Mouse (Mus musculus) heart, embryonic 11.5 days (tissue): ENCODE results near the gene Sv2c. TPM values are rescaled to one million over a fixed set of nuclear protein-coding genes. Genes with fewer than 3 reads are reported as not detected.

Experiments
- ATAC-seq: fragments of 200-750 bp; cut with Nextera tagmentation; replicated peaks from 2 replicates; pipeline ENCODE4 v1.8.0; 2017; ENCODE audit warnings: moderate library complexity; ENCODE audit not compliant: insufficient number of reproducible peaks, low FRiP score, low TSS enrichment
- H3K27ac ChIP-seq: fragments of 300-500 bp; sonication (generic); 2 replicates; pipeline ENCODE4 v1.5.1; 2014; ENCODE audit warnings: mild to moderate bottlenecking, low read depth, low read length
- H3K27me3 ChIP-seq: fragments of 300-500 bp; sonication (generic); 2 replicates; pipeline ENCODE4 v1.6.1; 2014; ENCODE audit warnings: mild to moderate bottlenecking, low read length, mixed read lengths; ENCODE audit not compliant: control insufficient read depth, insufficient read depth
- H3K36me3 ChIP-seq: fragments of 300-500 bp; sonication (generic); 2 replicates; pipeline ENCODE4 v1.6.1; 2014; ENCODE audit warnings: mild to moderate bottlenecking, low read length, moderate library complexity, mixed read lengths; ENCODE audit not compliant: control insufficient read depth, insufficient read depth
- H3K4me1 ChIP-seq: fragments of 300-500 bp; sonication (generic); 2 replicates; pipeline ENCODE4 v1.6.1; 2014; ENCODE audit warnings: low read length; ENCODE audit not compliant: control insufficient read depth, insufficient read depth
- H3K4me2 ChIP-seq: fragments of 300-500 bp; sonication (generic); 2 replicates; pipeline ENCODE4 v1.6.1; 2014; ENCODE audit warnings: mild to moderate bottlenecking, moderate library complexity
- H3K4me3 ChIP-seq: fragments of 300-500 bp; sonication (generic); 2 replicates; pipeline ENCODE4 v1.5.1; 2014; ENCODE audit warnings: low read depth, low read length
- H3K9ac ChIP-seq: fragments of 300-500 bp; sonication (generic); 2 replicates; pipeline ENCODE4 v1.6.1; 2014; ENCODE audit warnings: mild to moderate bottlenecking, low read depth, low read length, moderate library complexity
- H3K9me3 ChIP-seq: fragments of 300-500 bp; sonication (generic); replicated peaks from 2 replicates; pipeline ENCODE4 v1.6.1; 2016; ENCODE audit warnings: low read length; ENCODE audit not compliant: control insufficient read depth
- WGBS: fragments of 180-500 bp; shearing (Covaris S2); extraction: QIAGEN DNeasy Blood & Tissue Kit; methylation state at CpG from one replicate; pipeline ENCODE4 v1.1.7; 2014; ENCODE audit not compliant: insufficient replicate concordance; 5-methylcytosine and 5-hydroxymethylcytosine counted together
- polyA plus RNA-seq: library from polyadenylated mRNA; unstranded; fragments of >200 nt; fragmentation: Nextera tagmentation; extraction: Ambion mirVana; gene quantifications from 2 replicates; pipeline ENCODE4 v1.2.1, GENCODE M21; 2014

Sv2c gene
- polyA plus RNA-seq, 1 experiment from 2014 or later: 0.69 TPM

- WGBS: 14% methylated on average over 29 of the region's 29 CpGs
- no peaks in the 10 kb centered on the region for H3K27me3 ChIP-seq
- no peaks in the 10 kb centered on the region for H3K36me3 ChIP-seq
- H3K4me1 ChIP-seq: peaks cover 22% of the 10 kb centered on the region
- H3K4me2 ChIP-seq: peak overlapping the region; percentile 90
- H3K27ac ChIP-seq: peak overlapping the region; percentile 52; the same call in 1 of the 2 replicates
- peak overlapping the region; percentile 47 for H3K4me3 ChIP-seq
- no peak for ATAC-seq
- H3K9me3 ChIP-seq: no peaks in the 10 kb centered on the region
- H3K9ac ChIP-seq: peak overlapping the region; percentile 50
These were observed 171.1 kb downstream of the Sv2c start for GRCm38 (mm10) chr13:95961191-95961791.

- WGBS: 7% methylated on average over 10 of the region's 10 CpGs
- Histone ChIP-seq H3K27ac (peak overlapping the region; percentile 52; the same call in 1 of the 2 replicates), H3K9me3 (no peaks in the 10 kb centered on the region), H3K9ac (peak overlapping the region; percentile 50; the same call in 1 of the 2 replicates), H3K27me3 (no peaks in the 10 kb centered on the region), H3K4me2 (peak overlapping the region; percentile 90), H3K36me3 (no peaks in the 10 kb centered on the region), H3K4me1 (peaks cover 22% of the 10 kb centered on the region), H3K4me3 (peak overlapping the region; percentile 47)
- ATAC-seq: no peak
These were observed 171.7 kb downstream of the Sv2c start for GRCm38 (mm10) chr13:95960477-95961185.

GRCm38 (mm10) chr13:95959651-95960476, 172.5 kb downstream of the Sv2c start:
- 4% methylated on average over 14 of the region's 14 CpGs for WGBS
- H3K4me1 ChIP-seq: peaks cover 17% of the 10 kb centered on the region
- H3K4me3 ChIP-seq: peak overlapping the region; percentile 21
- no peak overlapping the region for H3K9ac ChIP-seq
- ATAC-seq: 0 out of 2 replicates have a peak, but pooled peaks have one; percentile 27
- no peaks in the 10 kb centered on the region for H3K9me3 ChIP-seq
- H3K36me3 ChIP-seq: no peaks in the 10 kb centered on the region
- no peaks in the 10 kb centered on the region for H3K27me3 ChIP-seq
- 0 out of 2 replicates have a peak overlapping the region, but pooled peaks have one; percentile 41 for H3K27ac ChIP-seq
- H3K4me2 ChIP-seq: peak overlapping the region; percentile 90

GRCm38 (mm10) chr13:95957134-95957533, 175.2 kb downstream of the Sv2c start:
- Histone ChIP-seq H3K9ac (0 out of 2 replicates have a peak overlapping the region, but pooled peaks have one; percentile 22), H3K27me3 (no peaks in the 10 kb centered on the region), H3K4me3 (no peak overlapping the region), H3K4me2 (no peak overlapping the region), H3K4me1 (peaks cover 15% of the 10 kb centered on the region), H3K27ac (no peak overlapping the region), H3K36me3 (no peaks in the 10 kb centered on the region), H3K9me3 (no peaks in the 10 kb centered on the region)
- 44% methylated on average over 10 of the region's 10 CpGs for WGBS
- ATAC-seq: no peak

- no peak for ATAC-seq
- H3K9ac ChIP-seq: no peak overlapping the region
- no peaks in the 10 kb centered on the region for H3K36me3 ChIP-seq
- no peaks in the 10 kb centered on the region for H3K9me3 ChIP-seq
- no peaks in the 10 kb centered on the region for H3K27me3 ChIP-seq
- H3K4me1 ChIP-seq: peaks cover 14% of the 10 kb centered on the region
- WGBS: 58% methylated on average over 2 of the region's 2 CpGs
- no peak overlapping the region for H3K4me2 ChIP-seq
- H3K27ac ChIP-seq: no peak overlapping the region
- no peak overlapping the region for H3K4me3 ChIP-seq
These were observed 176.0 kb downstream of the Sv2c start for GRCm38 (mm10) chr13:95956327-95956781.

- Histone ChIP-seq H3K9ac (no peak overlapping the region), H3K27ac (no peak overlapping the region), H3K4me2 (no peak overlapping the region), H3K36me3 (no peaks in the 10 kb centered on the region), H3K4me3 (no peak overlapping the region), H3K4me1 (peaks cover 8% of the 10 kb centered on the region), H3K27me3 (no peaks in the 10 kb centered on the region), H3K9me3 (no peaks in the 10 kb centered on the region)
- WGBS: 87% methylated on average over 5 of the region's 5 CpGs
- no peak for ATAC-seq
These were observed 177.2 kb downstream of the Sv2c start for GRCm38 (mm10) chr13:95955204-95955603.

GRCm38 (mm10) chr13:95953636-95954035, 178.7 kb downstream of the Sv2c start:
- Histone ChIP-seq H3K4me1 (peaks cover 4% of the 10 kb centered on the region; the same call in 1 of the 2 replicates), H3K27ac (no peak overlapping the region), H3K9ac (no peak overlapping the region), H3K4me3 (no peak overlapping the region), H3K36me3 (no peaks in the 10 kb centered on the region), H3K4me2 (no peak overlapping the region), H3K9me3 (no peaks in the 10 kb centered on the region), H3K27me3 (no peaks in the 10 kb centered on the region)
- 77% methylated on average over 4 of the region's 4 CpGs for WGBS
- ATAC-seq: no peak

- Histone ChIP-seq H3K36me3 (no peaks in the 10 kb centered on the region), H3K4me2 (no peak overlapping the region), H3K4me1 (peaks cover 4% of the 10 kb centered on the region; the same call in 1 of the 2 replicates), H3K27me3 (no peaks in the 10 kb centered on the region), H3K4me3 (no peak overlapping the region), H3K9me3 (no peaks in the 10 kb centered on the region), H3K9ac (no peak overlapping the region), H3K27ac (no peak overlapping the region)
- WGBS: 58% methylated on average over 4 of the region's 4 CpGs
- ATAC-seq: no peak
These were observed 180.1 kb downstream of the Sv2c start for GRCm38 (mm10) chr13:95952263-95952662.
